Mouse (Mus musculus): ENCODE data around the gene Slc25a13.

GRCm38 (mm10) chr6:6159221-6159859 is 57.6 kb downstream of the Slc25a13 start:
- no peak for TF ChIP-seq CTCF (IDR thresholded peaks at IDR 0.05; ENCODE audit: extremely low read depth, insufficient read depth, insufficient read length, insufficient replicate concordance)
- no peak for TF ChIP-seq POLR2A (IDR thresholded peaks at IDR 0.05; ENCODE audit: low read depth, low read length)
